16 mouse cellular contexts compared by ENCODE assay signal in the genomic region with DNA sequence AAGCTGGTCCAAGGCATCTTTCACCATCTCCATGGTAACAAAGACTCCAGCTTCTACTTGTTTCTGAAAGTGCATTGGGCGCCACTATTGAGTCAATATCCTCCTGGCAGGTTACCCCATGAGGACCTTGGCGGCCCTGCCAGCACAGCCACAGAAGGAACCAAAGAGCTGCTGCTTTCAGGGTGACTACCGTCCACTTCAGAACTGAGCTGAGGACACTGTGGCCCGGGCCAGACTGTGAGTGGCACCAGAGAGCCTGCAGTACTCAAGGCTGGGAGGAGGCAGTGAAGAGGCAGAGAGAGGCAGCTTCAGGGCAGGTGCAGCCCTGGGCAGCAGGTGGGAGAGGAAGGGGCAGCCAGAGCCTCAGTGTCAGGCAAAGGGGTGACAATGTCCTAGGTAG.
DNase-seq lines count a peak whose midpoint lies in the region.
"Had no signal": no experiment of that assay in that cellular context is flagged by ENCODE, and none has a peak within 500 bp of the region (broad histone marks: within the 10 kb centered on the region; RNA-seq: fewer than 3 reads in every experiment).

No protein-coding gene starts in this region.

- DNase-seq in heart, adult 11 months: peak; percentile 83
- DNase-seq in heart, adult 9 months (ENCODE audit: low spot score in 2 of 2): no peak
- DNase-seq in lung, adult 18-20 months: peak; percentile 48 to 59
- DNase-seq in lung, postnatal 14 days: no peak
- DNase-seq in lung, postnatal 36 days: peak; percentile 30
- DNase-seq in lung, postnatal 4 days: no peak
- DNase-seq: adrenal gland, adult 2 months; adrenal gland, postnatal 10 days; adrenal gland, postnatal 25 days; cerebellum, adult 11 months; cerebellum, adult 18-20 months; cerebellum, adult 8-10 months; cerebellum, adult 9-11 months; cerebellum, postnatal 14 days; cerebellum, postnatal 36 days; embryo, embryonic 11 days had no signal

Comparison
In these comparisons a context has a peak if more than half of its experiments do, and no peak if none do; other contexts are left out.
1. DNase-seq: peak in heart, adult 11 months (single experiment), lung, adult 18-20 months (2 of 2) and lung, postnatal 36 days (single experiment); none in heart, adult 9 months (0 of 2), lung, postnatal 14 days (single experiment) and lung, postnatal 4 days (0 of 2).